Mouse (Mus musculus): ENCODE results near the gene Bcl2. TPM values are rescaled to one million over a fixed set of nuclear protein-coding genes. Genes with fewer than 3 reads are reported as not detected.

Gene Bcl2
- polyA plus RNA-seq, 1 experiment from 2014 or later: 20.9 TPM

DNA sequence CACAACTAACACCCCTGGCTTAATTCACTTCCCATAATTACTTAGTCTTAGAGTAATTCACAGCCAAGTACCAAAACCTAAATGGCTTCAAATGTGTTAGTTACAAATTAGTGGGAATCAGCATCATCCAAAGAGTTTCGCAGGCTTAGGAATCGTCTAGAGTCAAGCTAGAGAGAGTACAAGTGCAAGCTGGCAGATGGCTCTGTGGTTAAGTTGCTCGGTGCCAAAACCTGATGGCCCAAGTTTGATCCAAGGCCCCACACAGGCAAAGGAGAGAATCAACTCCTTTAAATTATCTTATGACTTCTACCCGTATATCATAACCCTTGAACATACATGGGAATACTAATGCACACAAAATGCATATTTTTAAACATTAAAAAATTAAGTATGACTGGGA lies 210.7 kb downstream of the Bcl2 start:
- H3K27ac ChIP-seq (ENCODE audit: low read depth, low read length): no peak overlapping the region
- H3K27me3 ChIP-seq (ENCODE audit: control insufficient read depth, insufficient read depth, low read length): no peaks in the 10 kb centered on the region
- H3K4me2 ChIP-seq (replicated peaks; ENCODE audit: low read depth, low read length): no peak overlapping the region
- H3K4me3 ChIP-seq (ENCODE audit: low read length): no peak overlapping the region
- no peaks in the 10 kb centered on the region for H3K36me3 ChIP-seq (ENCODE audit: control insufficient read depth, insufficient read depth, low read length)
- no peaks in the 10 kb centered on the region for H3K4me1 ChIP-seq (ENCODE audit: control insufficient read depth, insufficient read depth, low read length)
- no peak for ATAC-seq (ENCODE audit: low FRiP score, low TSS enrichment)
- H3K9me3 ChIP-seq (ENCODE audit: control insufficient read depth, low read length): no peaks in the 10 kb centered on the region
- 73% methylated on average over 4 of the region's 4 CpGs for WGBS
- no peak overlapping the region for H3K9ac ChIP-seq (ENCODE audit: low read depth, low read length)

DNA sequence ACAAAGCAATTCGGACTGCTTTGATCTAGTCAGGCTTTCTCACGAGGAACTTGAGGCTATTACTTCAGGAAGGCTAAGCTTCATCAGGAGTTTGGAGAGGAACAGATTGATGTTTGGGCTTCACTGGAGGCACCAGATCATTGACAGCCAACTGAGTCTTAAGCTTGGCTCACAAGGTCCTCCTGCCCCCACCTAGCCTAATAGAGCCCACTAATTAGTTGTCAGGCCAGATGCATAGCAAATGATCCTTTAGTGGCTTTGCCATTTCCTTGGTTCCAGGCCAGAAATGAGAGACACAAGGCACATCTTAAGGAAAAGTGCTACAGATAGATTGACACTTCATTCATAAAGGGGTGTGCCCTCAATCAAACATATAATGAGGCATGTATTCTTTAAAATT lies 216.1 kb downstream of the Bcl2 start:
- H3K4me1 ChIP-seq (ENCODE audit: control insufficient read depth, insufficient read depth, low read length): no peaks in the 10 kb centered on the region
- ATAC-seq (ENCODE audit: low FRiP score, low TSS enrichment): no peak
- H3K27ac ChIP-seq (ENCODE audit: low read depth, low read length): no peak overlapping the region
- no peaks in the 10 kb centered on the region for H3K27me3 ChIP-seq (ENCODE audit: control insufficient read depth, insufficient read depth, low read length)
- no peak overlapping the region for H3K9ac ChIP-seq (ENCODE audit: low read depth, low read length)
- no peaks in the 10 kb centered on the region for H3K9me3 ChIP-seq (ENCODE audit: control insufficient read depth, low read length)
- no peak overlapping the region for H3K4me3 ChIP-seq (ENCODE audit: low read length)
- 66% methylated on average over 2 of the region's 2 CpGs for WGBS
- no peak overlapping the region for H3K4me2 ChIP-seq (replicated peaks; ENCODE audit: low read depth, low read length)
- H3K36me3 ChIP-seq (ENCODE audit: control insufficient read depth, insufficient read depth, low read length): no peaks in the 10 kb centered on the region

Small RNA genes within 50 kb of the gene (microRNA-seq; reads per million reads assigned to microRNA genes)
- not detected for gene Mir3473f

Other genes with a start within 250 kb of the Bcl2 start
- 8.7 and 14.8 TPM in 2 replicates for gene Kdsr, start 45.5 kb upstream of the Bcl2 start, polyA plus RNA-seq (2014; fragmentation: Nextera tagmentation; extraction: Ambion mirVana)
- gene Vps4b, start 82.5 kb upstream of the Bcl2 start, polyA plus RNA-seq (2014; fragmentation: Nextera tagmentation; extraction: Ambion mirVana): 54.7 and 81.9 TPM in 2 replicates
- gene Serpinb5, start 146.9 kb upstream of the Bcl2 start, polyA plus RNA-seq (2014; fragmentation: Nextera tagmentation; extraction: Ambion mirVana): 0.21 TPM in 1 of 2 replicates, not detected in the other
- not detected in 2 replicates for gene Serpinb12, start 220.2 kb upstream of the Bcl2 start, polyA plus RNA-seq (2014; fragmentation: Nextera tagmentation; extraction: Ambion mirVana)